In the genomic region with DNA sequence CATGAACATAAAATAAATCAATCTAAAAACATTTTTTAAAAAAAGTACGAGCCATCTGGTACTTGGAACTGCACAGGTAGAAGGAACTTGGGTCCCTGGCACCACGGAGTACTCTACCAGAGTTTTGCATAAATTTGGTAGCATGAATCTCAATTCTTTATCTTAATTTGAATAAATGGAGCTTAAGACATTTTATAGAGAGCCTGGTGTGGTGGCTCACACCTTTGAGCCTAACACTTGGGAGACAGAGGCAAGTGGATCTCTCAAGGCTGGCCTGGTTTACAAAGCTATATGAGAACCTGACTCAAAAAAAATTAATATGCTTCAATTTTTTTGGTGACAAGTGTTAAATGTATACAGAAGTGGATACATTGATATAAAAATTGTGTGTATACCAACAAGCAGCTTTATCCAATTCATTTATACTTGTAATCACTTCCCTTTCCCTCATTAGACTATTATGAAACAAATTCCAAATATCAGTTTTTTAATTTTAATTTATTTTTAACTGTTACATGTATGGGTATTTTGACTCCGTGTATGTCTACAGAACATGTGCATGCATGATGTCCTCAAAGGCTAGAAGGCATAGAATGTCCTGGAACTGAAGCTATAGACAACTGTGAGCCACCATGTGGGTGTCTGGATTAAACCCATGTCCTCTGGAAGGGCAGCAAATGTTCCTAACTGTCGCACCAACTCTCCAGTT, we compare ENCODE assay signal across 28 mouse cellular contexts.
"Had no signal": no experiment of that assay in that cellular context is flagged by ENCODE, and none has a peak within 500 bp of the region (broad histone marks: within the 10 kb centered on the region; RNA-seq: fewer than 3 reads in every experiment).

No protein-coding gene starts in this region.

- DNase-seq: cerebellum, adult 9-10 months; cerebellum, adult 9-11 months; cerebellum, postnatal 10 days; cerebellum, postnatal 14 days; cerebellum, postnatal 25 days; cerebellum, postnatal 36 days; embryo, embryonic 11 days; forebrain, postnatal 0 days; gastrocnemius, adult 2 months; gastrocnemius, postnatal 10 days; gastrocnemius, postnatal 14 days; gastrocnemius, postnatal 25 days; gastrocnemius, postnatal 36 days; heart, adult 11 months; heart, adult 18-20 months; heart, adult 2 months had no signal

- H3K9ac ChIP-seq: embryonic facial prominence, embryonic 12.5 days; embryonic facial prominence, embryonic 13.5 days; embryonic facial prominence, embryonic 15.5 days; forebrain, embryonic 12.5 days; forebrain, embryonic 13.5 days; forebrain, embryonic 15.5 days; forebrain, postnatal 0 days had no signal

- H3K4me2 ChIP-seq: embryonic facial prominence, embryonic 12.5 days; embryonic facial prominence, embryonic 13.5 days; embryonic facial prominence, embryonic 15.5 days; forebrain, embryonic 12.5 days; forebrain, embryonic 13.5 days; forebrain, embryonic 15.5 days had no signal

- H3K4me3 ChIP-seq: embryonic facial prominence, embryonic 10.5 days; embryonic facial prominence, embryonic 12.5 days; embryonic facial prominence, embryonic 13.5 days; embryonic facial prominence, embryonic 15.5 days; erythroblast, embryonic 14.5 days; forebrain, embryonic 10.5 days; forebrain, embryonic 12.5 days; forebrain, embryonic 13.5 days; forebrain, embryonic 15.5 days; gastrocnemius, adult 2 months; heart, adult 2 months; heart, embryonic 10.5 days had no signal

- H3K4me1 ChIP-seq: embryonic facial prominence, embryonic 15.5 days had no signal

- H3K27me3 ChIP-seq: embryonic facial prominence, embryonic 12.5 days; embryonic facial prominence, embryonic 13.5 days; embryonic facial prominence, embryonic 15.5 days; forebrain, embryonic 12.5 days; forebrain, embryonic 15.5 days had no signal

- H3K36me3 ChIP-seq: embryonic facial prominence, embryonic 10.5 days; embryonic facial prominence, embryonic 12.5 days; embryonic facial prominence, embryonic 13.5 days; embryonic facial prominence, embryonic 15.5 days; forebrain, embryonic 10.5 days; forebrain, embryonic 12.5 days; forebrain, embryonic 15.5 days; heart, embryonic 10.5 days had no signal

- ATAC-seq: forebrain, embryonic 13.5 days; forebrain, embryonic 14.5 days; forebrain, embryonic 15.5 days; forebrain, embryonic 16.5 days; forebrain, postnatal 0 days had no signal

- H3K9me3 ChIP-seq: embryonic facial prominence, embryonic 10.5 days; embryonic facial prominence, embryonic 12.5 days; embryonic facial prominence, embryonic 13.5 days; embryonic facial prominence, embryonic 15.5 days; forebrain, embryonic 10.5 days; forebrain, embryonic 12.5 days; forebrain, embryonic 13.5 days; forebrain, embryonic 15.5 days; heart, embryonic 10.5 days had no signal

- H3K27ac ChIP-seq: embryonic facial prominence, embryonic 10.5 days; embryonic facial prominence, embryonic 12.5 days; embryonic facial prominence, embryonic 13.5 days; embryonic facial prominence, embryonic 15.5 days; forebrain, embryonic 10.5 days; forebrain, embryonic 12.5 days; forebrain, embryonic 13.5 days; forebrain, embryonic 15.5 days; gastrocnemius, adult 2 months; heart, adult 2 months; heart, embryonic 10.5 days had no signal
